Mouse (Mus musculus) heart, adult 2 months (tissue): ENCODE measurements around the gene Mlycd. TPM values are rescaled to one million over a fixed set of nuclear protein-coding genes. Genes with fewer than 3 reads are reported as not detected.

ENCODE experiments used
- DNase-seq, 2 experiments: peaks; one replicate each; pipeline ENCODE4 v3.0.0; 2021
- H3K27ac ChIP-seq: fragments of 200-600 bp; 2 replicates; pipeline ENCODE4 v1.8.1; 2022
- H3K27me3 ChIP-seq: fragments of 200-500 bp; 2 replicates; pipeline ENCODE4 v1.6.1; 2012; ENCODE audit warnings: mild to moderate bottlenecking, low read length, inconsistent platforms, mixed read lengths; ENCODE audit not compliant: control insufficient read depth, insufficient read depth
- H3K36me3 ChIP-seq: fragments of 200-500 bp; 2 replicates; pipeline ENCODE4 v1.6.1; 2012; ENCODE audit warnings: low read length, inconsistent platforms; ENCODE audit not compliant: control insufficient read depth, insufficient read depth
- H3K4me1 ChIP-seq: fragments of 200-500 bp; 2 replicates; pipeline ENCODE4 v1.6.1; 2011; ENCODE audit warnings: low read length; ENCODE audit not compliant: control insufficient read depth, insufficient read depth
- H3K4me3 ChIP-seq: fragments of 200-600 bp; 2 replicates; pipeline ENCODE4 v1.8.1; 2022
- H3K79me2 ChIP-seq: fragments of 200-500 bp; replicated peaks from 2 replicates; pipeline ENCODE4 v1.6.1; 2012; ENCODE audit warnings: mild to moderate bottlenecking, inconsistent platforms, low read length, moderate library complexity, mixed read lengths; ENCODE audit not compliant: control insufficient read depth, insufficient read depth
- H3K9ac ChIP-seq: fragments of 200-500 bp; 2 replicates; pipeline ENCODE4 v1.6.1; 2012; ENCODE audit warnings: low read depth, mild to moderate bottlenecking, control low read depth, inconsistent platforms, low read length, mixed read lengths
- CTCF ChIP-seq: fragments of 200-600 bp; IDR thresholded peaks from 2 replicates; pipeline ENCODE4 v1.8.1; 2022; ENCODE audit warnings: antibody characterized with exemption, mild to moderate bottlenecking, moderate library complexity
- EP300 ChIP-seq: fragments of 200-500 bp; IDR thresholded peaks from 2 replicates; pipeline ENCODE4 v1.6.1; 2011; ENCODE audit warnings: low read depth, low read length, control low read depth; ENCODE audit not compliant: insufficient read depth
- POLR2A ChIP-seq: fragments of 200-500 bp; IDR thresholded peaks from 2 replicates; pipeline ENCODE4 v1.6.1; 2011; ENCODE audit warnings: mild to moderate bottlenecking, low read depth, low read length, control low read depth; ENCODE audit not compliant: insufficient read depth
- WGBS: fragments of 180-500 bp; shearing (Covaris S2); methylation state at CpG from one replicate; pipeline ENCODE4 v1.1.7; 2018; 5-methylcytosine and 5-hydroxymethylcytosine counted together
- intact Hi-C: fragments of 180-260 bp; cut with DNase I; formaldehyde crosslinking; loops from one replicate; pipeline ENCODE4 v1.15.1; 2025
- polyA plus RNA-seq: library from polyadenylated mRNA; depleted of rRNA; stranded (reverse); fragments of >200 nt; gene quantifications from 2 replicates; pipeline ENCODE4 v1.2.3, GENCODE M21; 2012; rRNA removed
- total RNA-seq, 2 experiments: library from RNA; stranded (reverse); gene quantifications; 2 replicates each; pipeline ENCODE4 v1.2.3; 2021

Gene Mlycd
- total and polyA plus RNA-seq, 3 experiments = 83.8 to 118 (median 110) TPM

- H3K27me3 ChIP-seq = no peaks in the 10 kb centered on the region
- no peak overlapping the region for H3K9ac ChIP-seq
- no peaks in the 10 kb centered on the region for H3K79me2 ChIP-seq
- H3K4me1 ChIP-seq = no peaks in the 10 kb centered on the region
- WGBS = 64% methylated on average over 5 of the region's 5 CpGs
- H3K27ac ChIP-seq = no peak overlapping the region
- intact Hi-C loops = no loop called here
- TF ChIP-seq EP300 = no peak
- no peak for TF ChIP-seq POLR2A
- no peak for TF ChIP-seq CTCF
- H3K4me3 ChIP-seq = no peak overlapping the region
- DNase-seq = no peak
- H3K36me3 ChIP-seq = no peaks in the 10 kb centered on the region
Observed at GRCm38 (mm10) chr8:119456045-119456444, 61.4 kb downstream of the Mlycd start.

- H3K4me1 ChIP-seq = no peaks in the 10 kb centered on the region
- H3K4me3 ChIP-seq = no peak overlapping the region
- H3K27ac ChIP-seq = no peak overlapping the region
- no peaks in the 10 kb centered on the region for H3K36me3 ChIP-seq
- no peak overlapping the region for H3K9ac ChIP-seq
- intact Hi-C loops = no loop called here
- WGBS = 20% methylated on average over 16 of the region's 16 CpGs
- TF ChIP-seq POLR2A (no peak), EP300 (0 out of 2 replicates have a peak, but pooled peaks have one; percentile 20), CTCF (no peak)
- no peaks in the 10 kb centered on the region for H3K79me2 ChIP-seq
- no peaks in the 10 kb centered on the region; the same call in 1 of the 2 replicates for H3K27me3 ChIP-seq
- DNase-seq = peak in 1 of 2 experiments; percentile 31
Observed at GRCm38 (mm10) chr8:119459724-119460123, 65.0 kb downstream of the Mlycd start.

Other genes with a start within 250 kb of the Mlycd start
- gene Hsbp1, start 50.4 kb upstream of the Mlycd start, total RNA-seq = 100 to 1,000 TPM; 148 to 159 TPM
- gene Hsbp1, start 50.4 kb upstream of the Mlycd start, polyA plus RNA-seq = 132 and 216 TPM in 2 replicates
- 1 to 10 TPM; 3.9 to 5.5 TPM for gene Osgin1, start 39.2 kb downstream of the Mlycd start, total RNA-seq
- gene Osgin1, start 39.2 kb downstream of the Mlycd start, polyA plus RNA-seq = 7.2 and 7.8 TPM in 2 replicates
- not detected for gene Necab2, start 51.8 kb downstream of the Mlycd start, total RNA-seq
- gene Necab2, start 51.8 kb downstream of the Mlycd start, polyA plus RNA-seq = not detected in 2 replicates
- gene Slc38a8, start 106.8 kb downstream of the Mlycd start, total RNA-seq = not detected
- gene Slc38a8, start 106.8 kb downstream of the Mlycd start, polyA plus RNA-seq = 0.12 TPM in 1 of 2 replicates, not detected in the other
- 10 to 100 TPM; 32.6 to 35.4 TPM for gene Mbtps1, start 163.9 kb downstream of the Mlycd start, total RNA-seq
- 36.6 and 51.2 TPM in 2 replicates for gene Mbtps1, start 163.9 kb downstream of the Mlycd start, polyA plus RNA-seq
- 10 to 100 TPM; 17.6 to 20.4 TPM for gene Hsdl1, start 180.3 kb downstream of the Mlycd start, total RNA-seq
- gene Hsdl1, start 180.3 kb downstream of the Mlycd start, polyA plus RNA-seq = 11.9 and 15.6 TPM in 2 replicates
- not detected for gene Dnaaf1, start 180.4 kb downstream of the Mlycd start, total RNA-seq
- 0.12 and 0.39 TPM in 2 replicates for gene Dnaaf1, start 180.4 kb downstream of the Mlycd start, polyA plus RNA-seq
- gene Taf1c, start 210.3 kb downstream of the Mlycd start, total RNA-seq = 1 to 10 TPM; 3.6 to 3.7 TPM
- gene Taf1c, start 210.3 kb downstream of the Mlycd start, polyA plus RNA-seq = 6.5 and 8.7 TPM in 2 replicates
- not detected for gene Adad2, start 217.9 kb downstream of the Mlycd start, total RNA-seq
- gene Adad2, start 217.9 kb downstream of the Mlycd start, polyA plus RNA-seq = not detected in 2 replicates
- under 1 TPM; 0.05 to 0.23 TPM for gene Kcng4, start 240.8 kb downstream of the Mlycd start, total RNA-seq
- 0.33 and 0.41 TPM in 2 replicates for gene Kcng4, start 240.8 kb downstream of the Mlycd start, polyA plus RNA-seq